Mouse (Mus musculus) heart, adult 18-20 months (tissue): ENCODE results near the gene Echdc1. TPM values are rescaled to one million over a fixed set of nuclear protein-coding genes. Genes with fewer than 3 reads are reported as not detected.
A peak's percentile ranks its signal among the peaks of the same experiment; 100 is the strongest.
"Not testable (repeated sequence)": the region's sequence is repeated elsewhere in the genome, so short reads cannot be mapped to it uniquely, and the experiment has no call there.

Source experiments
- DNase-seq, 2 experiments: peaks; one replicate each; pipeline ENCODE4 v3.0.0; 2021 to 2022; ENCODE audit warnings: mixed read lengths in 1 of 2
- long read RNA-seq, 2 experiments: library from polyadenylated mRNA; stranded (forward); transcript quantifications; one replicate each; pipeline ENCODE4 v2.0.0; 2021
- total RNA-seq, 2 experiments: library from RNA; stranded (reverse); gene quantifications; 2 replicates each; pipeline ENCODE4 v1.2.3; 2021

Gene Echdc1
- 10 to 100 TPM; 48.2 to 56.6 TPM for total RNA-seq
- long read RNA-seq, experiment 1, transcript Echdc1-202 (6 exons, 1,845 nt) = major isoform, 24 of 37 reads
- long read RNA-seq, experiment 1, transcript Echdc1-201 (6 exons, 3,856 nt) = minor isoform, 11 of 37 reads
- long read RNA-seq, experiment 1, partial matches to known transcripts = 0 of 37 reads
- long read RNA-seq, experiment 1, other reads (novel, unspliced or antisense) = 2 of 37 reads
- long read RNA-seq, experiment 2, transcript Echdc1-202 (6 exons, 1,845 nt) = major isoform, 21 of 33 reads
- long read RNA-seq, experiment 2, transcript Echdc1-201 (6 exons, 3,856 nt) = minor isoform, 9 of 33 reads
- long read RNA-seq, experiment 2, partial matches to known transcripts = 0 of 33 reads
- long read RNA-seq, experiment 2, other reads (novel, unspliced or antisense) = 3 of 33 reads

- peak; percentile 89 to 93 for DNase-seq
Measured at GRCm38 (mm10) chr10:29313064-29313638, at the start of gene Echdc1. Gene Echdc1, plus strand, starts transcription at chr10:29313166.

- no peak for DNase-seq
Measured at GRCm38 (mm10) chr10:29281736-29282135, 31.2 kb upstream of the Echdc1 start.

DNA sequence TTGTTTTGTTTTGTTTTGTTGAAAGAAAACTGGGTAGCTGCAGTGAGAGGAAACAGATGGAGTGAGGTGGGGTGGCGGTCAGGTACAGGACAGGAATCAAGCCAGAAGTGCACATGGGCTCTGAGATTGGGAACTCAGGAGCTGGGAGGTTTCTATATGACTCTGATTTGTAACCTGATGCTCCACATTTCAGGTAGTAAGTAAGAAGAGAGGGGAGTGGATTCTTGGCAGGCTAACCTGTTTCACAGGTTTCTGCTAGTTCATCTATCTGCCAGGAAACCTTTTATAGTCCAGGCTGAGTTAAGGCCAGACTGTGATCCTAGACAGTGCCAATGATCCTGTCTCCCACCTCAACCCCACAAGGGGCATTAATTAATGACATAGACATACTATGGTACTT is 27.2 kb upstream of the Echdc1 start:
- no peak for DNase-seq

- no peak for DNase-seq
Measured at GRCm38 (mm10) chr10:29302230-29302629, 10.7 kb upstream of the Echdc1 start.

DNA sequence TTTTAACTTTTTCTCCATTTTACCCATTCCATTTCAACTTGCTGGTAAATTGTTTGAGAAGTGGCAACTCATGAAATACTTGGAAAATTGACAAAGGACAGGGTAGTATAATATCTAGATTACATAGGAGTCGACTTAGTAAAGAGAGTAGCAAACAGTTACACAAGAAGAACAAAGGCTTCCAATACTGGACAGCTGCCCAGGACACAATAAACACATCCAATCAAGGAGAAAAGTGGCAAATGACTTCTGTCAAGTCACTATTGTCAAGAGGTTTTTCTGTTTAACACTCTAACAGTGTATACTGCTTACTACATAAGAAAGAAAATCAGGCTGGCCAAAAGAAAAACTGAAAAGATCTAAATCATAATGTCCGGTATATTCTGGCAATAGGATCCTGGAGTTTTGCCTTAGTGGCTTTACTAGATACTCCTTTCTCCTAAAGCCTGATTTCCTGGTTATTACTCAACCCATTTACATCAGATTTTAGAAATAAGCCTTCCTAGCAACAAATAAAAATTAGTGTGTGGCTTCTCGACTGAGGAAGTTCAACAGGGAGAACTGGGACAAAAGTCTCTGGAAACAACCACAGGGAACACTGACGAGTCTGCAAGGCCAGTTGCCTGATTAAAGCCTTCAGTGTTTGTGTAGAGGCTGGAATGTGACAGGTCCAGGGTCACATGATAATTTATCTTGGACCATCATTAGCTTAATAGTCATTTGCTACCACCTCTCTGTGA is 1.3 kb upstream of the Echdc1 start:
- no peak for DNase-seq

- peak in 1 of 2 experiments; percentile 4 for DNase-seq
Measured at GRCm38 (mm10) chr10:29313905-29314304, 939 bp downstream of the Echdc1 start.

DNA sequence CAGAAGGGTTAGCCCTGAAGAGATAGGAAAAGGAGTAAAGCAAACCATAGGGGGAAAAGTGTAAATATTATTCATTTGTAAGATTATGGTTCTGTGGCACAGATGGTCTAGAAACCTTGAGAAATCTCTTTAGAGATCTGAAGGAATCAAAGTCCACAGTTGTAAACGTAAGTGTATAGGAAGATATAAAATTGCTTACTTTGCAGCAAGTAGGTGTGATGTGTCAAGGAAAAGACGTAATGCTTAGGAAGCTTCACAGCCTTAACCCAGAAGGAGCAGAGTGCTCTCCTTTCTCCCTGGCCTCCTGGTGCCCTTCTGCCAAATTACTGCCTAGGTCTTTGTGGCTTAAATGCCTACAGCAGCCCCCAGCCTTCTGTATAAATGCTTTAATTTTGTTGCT is 11.9 kb downstream of the Echdc1 start:
- no peak for DNase-seq

DNA sequence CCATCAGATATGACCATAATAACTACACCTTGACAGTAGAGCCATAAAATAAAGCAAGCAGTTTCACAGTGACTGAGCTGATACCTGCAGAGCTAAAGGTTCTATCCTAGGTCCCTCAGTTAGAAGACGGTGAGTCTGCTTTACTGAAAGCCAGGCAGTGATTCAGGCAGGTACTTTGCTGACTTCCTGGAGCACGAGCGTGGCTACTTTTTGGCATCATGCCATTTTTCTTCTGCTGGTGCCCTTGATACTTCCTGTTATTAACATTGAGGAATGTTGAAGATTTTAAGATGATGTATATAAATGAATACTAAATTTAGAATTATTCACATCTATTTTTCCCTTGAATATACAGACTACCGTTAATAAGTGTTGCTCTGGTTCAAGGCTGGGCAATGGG is 20.9 kb downstream of the Echdc1 start:
- no peak for DNase-seq

- DNase-seq = peak; percentile 50 to 82
Measured at GRCm38 (mm10) chr10:29338355-29339056, 25.5 kb downstream of the Echdc1 start.

DNA sequence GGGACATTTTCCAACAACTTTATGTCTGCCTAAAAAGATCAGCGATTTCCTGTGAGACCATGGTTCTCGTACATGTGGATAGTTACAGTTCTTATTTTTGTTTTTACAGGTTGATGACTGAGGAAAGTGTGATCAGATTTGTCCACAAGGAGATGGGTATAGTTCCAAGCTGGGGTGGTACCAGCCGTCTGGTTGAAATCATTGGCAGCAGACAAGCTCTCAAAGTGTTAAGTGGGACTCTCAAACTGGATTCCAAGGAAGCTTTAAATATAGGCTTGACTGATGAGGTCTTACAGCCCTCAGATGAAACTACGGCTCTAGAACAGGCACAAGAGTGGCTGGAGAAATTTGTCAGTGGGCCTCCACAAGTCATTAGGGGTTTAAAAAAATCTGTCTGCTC is 31.3 kb downstream of the Echdc1 start:
- DNase-seq = no peak

DNA sequence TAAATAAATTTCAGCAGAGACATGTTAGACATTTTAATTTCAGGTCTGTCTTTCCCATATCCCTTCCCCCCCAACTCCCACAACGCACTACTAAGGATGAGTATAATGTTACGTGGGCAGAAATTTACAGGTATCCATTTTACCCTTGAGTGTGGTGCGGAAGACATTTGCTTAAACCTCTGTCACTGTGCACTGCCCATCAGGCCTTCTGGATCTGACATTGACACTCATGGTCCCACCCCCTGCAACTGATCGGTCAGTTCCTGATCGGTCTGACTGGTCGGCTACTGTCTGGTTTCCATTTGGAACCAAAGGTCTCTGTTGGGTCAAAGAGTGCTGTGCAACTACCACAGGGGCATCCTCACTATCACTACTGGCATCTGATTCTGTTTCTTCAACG is 33.7 kb downstream of the Echdc1 start:
- DNase-seq = no peak

GRCm38 (mm10) chr10:29351420-29351819 is 38.5 kb downstream of the Echdc1 start:
- DNase-seq = peak in 1 of 2 experiments; percentile 14

DNA sequence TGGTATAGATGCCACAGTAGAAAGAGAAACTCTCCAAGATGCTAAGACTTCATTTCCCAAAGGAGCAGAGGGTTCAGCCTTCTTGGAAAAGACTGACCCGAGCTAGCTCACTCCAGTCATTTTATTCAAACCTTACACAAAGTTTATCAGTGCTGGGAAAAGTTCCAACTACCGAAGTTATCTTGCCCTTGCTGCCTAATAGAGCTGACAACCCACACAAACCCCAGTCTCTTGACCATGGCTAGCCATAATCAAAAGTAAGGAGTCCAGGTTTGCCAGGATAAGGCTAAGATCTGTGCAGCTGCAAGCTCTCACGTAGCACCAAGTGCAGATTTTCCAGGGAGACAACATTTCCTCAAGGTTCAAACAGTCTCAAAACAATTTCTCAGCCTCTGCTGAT is 39.6 kb downstream of the Echdc1 start:
- DNase-seq = peak in 1 of 2 experiments; percentile 27

- no peak for DNase-seq
Measured at GRCm38 (mm10) chr10:29354183-29354582, 41.2 kb downstream of the Echdc1 start.

DNA sequence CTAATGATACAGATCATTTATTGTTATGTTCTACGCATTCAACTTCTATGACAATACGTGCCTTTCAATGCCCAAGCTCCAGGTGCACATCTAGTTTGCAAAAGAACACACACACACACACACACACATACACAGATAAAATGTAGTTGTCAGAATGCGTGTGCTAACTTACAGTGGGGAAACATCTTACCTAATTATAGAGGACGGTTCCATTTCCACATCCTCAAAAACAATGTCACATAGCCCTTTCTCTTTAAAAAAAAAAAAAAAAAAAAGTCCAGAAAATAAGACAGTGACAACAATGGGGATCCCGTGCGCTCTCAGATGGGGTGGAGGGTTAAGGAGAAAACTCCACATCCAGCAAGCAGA is 48.1 kb downstream of the Echdc1 start:
- no peak for DNase-seq

DNA sequence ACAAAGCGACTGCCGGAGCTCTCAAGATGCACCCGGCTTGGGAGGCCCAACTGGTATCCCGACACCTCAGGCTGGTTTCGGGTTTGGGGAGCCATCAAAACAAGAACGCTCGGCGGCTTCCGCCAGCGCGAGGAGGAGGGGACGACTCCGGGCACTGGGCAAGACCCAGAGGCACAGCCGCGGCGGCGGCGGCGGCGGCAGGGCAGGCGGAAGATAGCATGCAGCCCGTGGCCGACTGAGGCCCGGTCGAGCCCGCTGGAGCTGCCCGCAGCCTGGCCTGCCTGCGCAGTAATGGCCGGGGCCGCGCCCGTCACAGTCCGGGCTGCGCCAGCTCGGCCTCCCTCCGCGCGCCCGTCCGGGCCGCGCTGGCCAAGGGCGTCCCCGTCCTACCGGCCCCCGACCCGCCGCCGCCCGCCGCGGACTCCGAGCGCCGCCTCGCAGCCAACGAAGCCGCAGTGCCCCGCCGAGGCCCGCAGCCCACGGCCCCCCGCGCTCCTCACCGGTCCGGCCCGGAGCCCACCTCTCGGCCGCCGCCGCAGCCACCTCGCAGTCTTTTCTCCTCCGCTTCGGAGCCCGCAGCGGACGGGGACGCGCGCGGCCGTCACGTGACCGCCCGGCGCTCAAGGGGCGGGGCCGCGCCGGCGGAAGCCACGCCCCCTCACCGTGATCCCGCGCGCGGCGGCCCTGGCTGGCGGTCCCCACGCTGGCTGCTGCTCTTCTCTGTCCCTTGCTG is 48.7 kb downstream of the Echdc1 start:
- DNase-seq = peak; percentile 91 to 93

GRCm38 (mm10) chr10:29362197-29362900 is 49.4 kb downstream of the Echdc1 start, which contains the start of gene Rnf146:
Gene Rnf146, minus strand, starts transcription at chr10:29362442.
- no peak for DNase-seq

DNA sequence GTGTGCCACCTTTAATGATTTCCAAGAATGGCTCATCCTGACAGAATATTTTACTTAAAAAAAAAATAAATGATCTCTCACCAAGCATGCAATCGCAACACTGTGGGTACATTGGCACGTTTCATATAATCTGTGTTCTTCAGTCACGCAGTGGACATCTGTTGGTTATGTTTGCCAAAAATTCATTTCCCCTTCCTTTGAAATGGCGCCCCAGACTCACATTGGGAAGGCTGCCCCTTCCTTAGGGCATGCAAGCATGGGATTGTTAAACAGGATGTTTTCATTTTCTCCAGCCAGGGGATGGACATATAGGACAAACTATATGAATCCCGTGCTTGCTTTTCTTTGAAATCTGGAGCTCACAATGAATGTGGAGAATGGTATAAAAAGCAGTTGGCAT is 61.1 kb downstream of the Echdc1 start:
- DNase-seq = no peak

DNA sequence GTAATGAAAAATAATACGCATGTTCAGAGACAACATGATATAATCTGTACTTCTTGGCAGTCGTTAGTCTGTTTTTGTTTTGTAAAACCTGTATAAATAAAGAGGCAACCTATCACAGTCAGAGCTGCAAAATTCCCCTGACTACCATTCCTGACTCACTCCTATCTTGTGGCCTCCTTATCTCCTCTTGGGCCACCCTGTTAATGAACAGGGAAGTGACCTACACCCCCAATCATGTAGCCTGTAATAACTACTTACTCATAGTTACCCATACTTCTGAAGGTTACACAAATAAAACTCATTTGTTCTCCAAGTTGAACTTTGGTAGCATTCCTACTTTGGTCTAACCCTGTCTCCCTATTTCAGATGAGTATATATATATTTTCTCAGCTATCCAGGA is 68.6 kb downstream of the Echdc1 start:
- DNase-seq = no peak

DNA sequence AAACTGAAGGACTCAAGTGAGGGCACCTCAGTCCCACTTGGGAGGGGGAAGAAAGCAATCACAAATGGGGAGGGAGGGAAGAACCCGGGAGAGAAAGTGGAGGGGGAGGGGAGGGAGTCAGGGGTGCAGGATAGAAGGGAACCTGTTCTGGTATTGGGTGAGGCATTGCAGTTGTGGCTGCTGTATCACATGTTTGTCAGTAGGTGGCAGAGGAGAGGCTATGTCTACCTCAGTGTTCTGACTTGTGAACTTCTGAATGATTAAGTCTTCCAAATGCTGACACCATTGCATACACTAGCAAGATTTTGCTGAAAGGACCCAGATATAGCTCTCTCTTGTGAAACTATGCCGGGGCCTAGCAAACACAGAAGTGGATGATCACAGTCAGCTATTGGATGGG is 81.9 kb downstream of the Echdc1 start:
- not testable (repeated sequence) for DNase-seq
